Mouse (Mus musculus): ENCODE results near the gene Homer1.

DNA sequence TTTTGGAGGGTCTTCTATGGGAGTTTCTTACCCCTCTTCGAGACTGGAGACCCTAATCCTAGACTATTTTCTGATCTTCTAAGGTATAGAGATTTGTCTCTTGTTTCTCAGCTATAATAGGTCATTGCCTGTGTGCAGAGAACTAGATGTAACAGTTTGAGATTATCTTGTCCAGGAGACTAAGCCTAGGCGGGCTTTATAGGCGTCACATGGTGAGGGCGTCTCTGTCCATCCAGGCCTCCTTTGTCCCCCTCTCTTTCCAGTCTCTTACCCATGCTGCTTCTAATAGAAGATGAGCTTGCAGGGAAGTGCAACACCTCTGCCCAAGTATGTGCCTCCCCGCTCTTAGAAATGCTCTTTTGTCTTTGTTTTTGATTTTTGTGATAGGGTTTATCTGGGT lies 83.7 kb downstream of the Homer1 start:
- no peak for TF ChIP-seq CTCF (IDR thresholded peaks at IDR 0.05; ENCODE audit: low read depth)
- TF ChIP-seq EP300 (optimal IDR thresholded peaks at IDR 0.05), result no peak

All from stomach, postnatal 0 days (tissue).